Mouse (Mus musculus) cerebellum, postnatal 4 days (tissue): ENCODE data around the gene Krtap16-3.

Source experiments
- DNase-seq, 2 experiments: peaks; one replicate each; pipeline ENCODE4 v3.0.0; 2022; ENCODE audit warnings: low spot score in 2 of 2, mixed read lengths in 1 of 2

Gene Krtap16-3

GRCm38 (mm10) chr16:88962773-88963172 lies at the start of gene Krtap16-3:
TSS of gene Krtap16-3 (minus strand) at chr16:88962873.
- no peak for DNase-seq

GRCm38 (mm10) chr16:89010659-89011058 lies 48.0 kb upstream of the Krtap16-3 start, which contains the start of gene Krtap22-2:
TSS of gene Krtap22-2 (minus strand) at chr16:89010759.
- DNase-seq = no peak

- DNase-seq = no peak
These were observed 21.6 kb downstream of the Krtap16-3 start for GRCm38 (mm10) chr16:88941106-88941505.

- no peak for DNase-seq
These were observed 24.4 kb downstream of the Krtap16-3 start for GRCm38 (mm10) chr16:88938252-88938651.

- no peak for DNase-seq
These were observed 30.5 kb downstream of the Krtap16-3 start, which contains the start of gene Krtap19-9b for GRCm38 (mm10) chr16:88932165-88932564. TSS of gene Krtap19-9b (minus strand) at chr16:88932265.
